Mouse (Mus musculus) neural tube, embryonic 10.5 days (tissue): ENCODE measurements around the gene Gm17720.
"Not testable (repeated sequence)": the region's sequence is repeated elsewhere in the genome, so short reads cannot be mapped to it uniquely, and the experiment has no call there.

Source experiments
- DNase-seq: peaks from one replicate; pipeline ENCODE4 v3.0.0-alpha.2; 2017; ENCODE audit warnings: low spot score; ENCODE audit errors: extremely low spot score

The Gm17720 gene

GRCm38 (mm10) chr8:110039659-110040058 is 62.9 kb downstream of the Gm17720 start, which contains the start of gene Chst4:
Gene Chst4 (minus strand): TSS chr8:110039740.
- no peak for DNase-seq

DNA sequence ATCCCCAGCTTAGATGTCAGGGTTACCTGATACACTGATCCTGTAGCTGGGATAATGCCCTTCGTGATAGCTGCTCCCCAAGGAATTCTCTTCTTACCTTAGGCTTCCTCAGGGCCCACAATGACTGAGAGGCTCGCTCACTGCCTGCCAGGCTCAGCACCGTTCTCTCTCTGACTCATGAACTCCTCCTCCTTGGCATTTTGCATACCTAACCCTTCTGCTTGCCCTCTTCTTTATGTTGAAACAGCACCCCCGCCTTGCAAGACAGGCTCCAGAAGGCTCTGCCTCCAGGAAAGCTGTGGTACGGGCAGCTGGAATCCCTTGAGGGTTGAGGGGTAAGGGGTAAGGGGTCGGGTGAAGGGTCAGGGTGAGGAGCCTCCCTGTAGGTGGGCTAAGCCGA is 63.3 kb downstream of the Gm17720 start:
- DNase-seq = no peak

- DNase-seq = no peak
Measured at GRCm38 (mm10) chr8:110036156-110036555, 66.4 kb downstream of the Gm17720 start.

GRCm38 (mm10) chr8:110034331-110034730 is 68.2 kb downstream of the Gm17720 start:
- DNase-seq = no peak

GRCm38 (mm10) chr8:110033771-110034170 is 68.8 kb downstream of the Gm17720 start:
- not testable (repeated sequence) for DNase-seq
